Mouse (Mus musculus) layer of hippocampus, postnatal 25 days (tissue): Measurements from ENCODE around the gene Olfr747. TPM values are rescaled to one million over a fixed set of nuclear protein-coding genes. Genes with fewer than 3 reads are reported as not detected.
"Not testable (repeated sequence)": the region's sequence is repeated elsewhere in the genome, so short reads cannot be mapped to it uniquely, and the experiment has no call there.

ENCODE experiments used
- DNase-seq, 2 experiments: peaks; one replicate each; pipeline ENCODE4 v3.0.0; 2022; ENCODE audit warnings: mixed read lengths in 2 of 2, low spot score in 1 of 2; ENCODE audit errors: extremely low spot score in 1 of 2
- total RNA-seq, 2 experiments: library from RNA; stranded (reverse); gene quantifications; 2 replicates each; pipeline ENCODE4 v1.2.3; 2021

Olfr747 gene
- total RNA-seq: not detected

DNA sequence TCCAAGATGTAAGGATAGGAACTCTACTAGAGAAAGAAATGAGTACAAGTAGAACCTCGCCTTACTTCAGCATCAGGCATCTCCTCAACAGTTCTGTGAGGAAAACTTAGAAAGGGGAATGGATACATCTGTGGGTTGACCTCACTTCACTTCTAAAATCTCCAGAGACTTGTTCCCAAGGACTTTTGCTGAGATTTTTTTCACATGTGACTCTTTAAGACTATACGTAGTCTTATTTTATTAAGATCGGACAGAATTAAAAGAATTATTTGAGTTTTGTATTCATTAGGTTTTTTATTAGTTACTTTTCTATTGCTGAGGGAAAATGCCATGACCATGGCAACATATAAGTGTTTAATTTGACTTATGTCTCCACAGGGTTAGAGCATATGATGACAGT lies at the start of gene Olfr747:
TSS of gene Olfr747 (minus strand) at position 101 of the 400 bp plus-strand sequence.
- no peak for DNase-seq

DNA sequence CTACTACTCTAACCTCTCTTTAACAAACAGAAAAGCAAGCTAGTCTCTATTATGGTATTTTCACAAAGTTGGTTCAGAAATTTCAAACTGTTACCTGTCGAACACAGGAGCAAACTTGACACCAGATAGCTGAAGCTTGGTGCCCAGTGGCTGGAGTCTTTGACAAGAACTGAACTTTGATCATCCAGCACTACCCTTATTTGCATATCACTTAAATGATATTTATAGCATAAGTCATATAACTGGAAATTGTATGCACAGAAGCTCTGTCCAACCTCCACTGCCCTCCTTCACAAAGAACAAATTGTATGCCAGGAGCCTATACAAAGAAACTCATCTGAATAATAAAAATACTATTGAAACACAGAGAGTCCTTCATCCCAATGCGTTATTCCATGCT lies 48.6 kb upstream of the Olfr747 start:
- no peak for DNase-seq

DNA sequence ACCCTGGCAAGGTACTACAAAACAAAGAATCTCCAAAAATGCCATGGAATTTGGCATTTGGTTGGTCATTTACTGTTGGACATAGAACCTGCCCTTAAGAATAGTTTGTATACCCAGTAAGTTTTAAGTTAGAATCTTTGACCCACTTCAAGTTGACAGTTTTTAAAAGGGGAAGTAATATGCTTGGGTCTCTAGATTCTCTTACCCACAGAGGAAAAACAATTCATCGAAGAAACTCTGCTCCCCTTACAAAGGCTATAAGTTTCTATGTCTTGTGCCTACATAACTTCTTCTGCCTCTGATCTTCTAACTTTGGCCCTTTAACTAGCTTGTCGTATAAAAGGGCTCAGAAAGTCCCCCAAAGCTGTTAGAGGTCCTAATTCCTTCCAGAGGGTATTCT lies 47.3 kb upstream of the Olfr747 start:
- no peak for DNase-seq

DNA sequence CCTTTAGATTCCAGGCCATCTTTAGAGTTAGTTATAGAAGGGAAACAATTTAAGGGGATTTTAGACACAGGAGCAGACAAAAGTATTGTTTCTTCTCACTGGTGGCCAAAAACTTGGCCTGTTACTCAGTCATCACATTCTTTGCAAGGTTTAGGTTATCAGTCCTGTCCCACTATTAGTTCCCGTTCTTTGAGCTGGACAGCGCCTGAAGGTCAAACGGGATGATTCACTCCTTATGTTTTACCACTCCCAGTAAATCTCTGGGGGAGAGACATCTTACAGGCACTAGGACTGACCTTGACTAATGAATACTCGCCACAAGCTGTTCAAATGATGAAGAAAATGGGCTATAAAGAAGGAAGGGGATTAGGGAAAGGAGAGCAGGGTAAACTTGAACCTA lies 29.4 kb upstream of the Olfr747 start:
- DNase-seq: not testable (repeated sequence)

DNA sequence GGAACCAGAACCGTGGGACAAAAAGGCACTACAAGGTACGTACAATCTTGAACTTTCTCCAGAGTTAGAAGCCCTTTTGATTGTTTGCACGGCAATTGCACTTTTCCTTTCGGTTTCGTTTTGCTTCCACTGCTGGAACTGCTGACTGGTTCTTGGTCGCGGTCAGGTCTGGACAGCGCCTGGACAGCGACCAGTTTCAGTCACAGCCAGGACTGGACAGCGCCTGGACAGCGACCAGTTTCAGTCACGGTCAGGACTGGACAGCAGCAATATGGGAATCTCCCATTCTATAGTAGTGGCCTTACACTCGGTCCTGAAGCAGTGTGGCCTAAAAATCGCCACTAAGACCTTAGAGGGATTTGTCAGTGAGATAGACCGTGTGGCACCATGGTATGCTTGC lies 26.9 kb upstream of the Olfr747 start:
- not testable (repeated sequence) for DNase-seq

DNA sequence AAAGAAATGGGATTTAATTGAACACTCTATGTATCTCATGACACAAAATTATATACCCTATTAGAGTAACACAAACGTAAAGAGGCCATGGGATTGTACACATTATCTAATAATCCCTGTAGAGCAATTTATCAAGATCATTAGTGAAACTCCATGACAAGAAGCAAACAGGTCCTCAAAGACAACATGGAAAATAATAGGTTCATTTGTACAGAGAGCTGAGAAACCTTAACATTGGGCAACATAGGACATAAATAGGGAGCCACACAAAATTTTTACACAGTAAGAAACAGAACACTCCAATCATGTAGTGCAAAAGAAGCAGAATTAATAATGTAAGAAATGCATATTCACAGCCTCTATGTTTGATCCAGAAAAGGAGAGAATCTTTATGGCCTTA lies 14.1 kb upstream of the Olfr747 start, which contains the start of gene Olfr748:
TSS of gene Olfr748 (plus strand) at position 301 of the 400 bp plus-strand sequence.
- no peak for DNase-seq

DNA sequence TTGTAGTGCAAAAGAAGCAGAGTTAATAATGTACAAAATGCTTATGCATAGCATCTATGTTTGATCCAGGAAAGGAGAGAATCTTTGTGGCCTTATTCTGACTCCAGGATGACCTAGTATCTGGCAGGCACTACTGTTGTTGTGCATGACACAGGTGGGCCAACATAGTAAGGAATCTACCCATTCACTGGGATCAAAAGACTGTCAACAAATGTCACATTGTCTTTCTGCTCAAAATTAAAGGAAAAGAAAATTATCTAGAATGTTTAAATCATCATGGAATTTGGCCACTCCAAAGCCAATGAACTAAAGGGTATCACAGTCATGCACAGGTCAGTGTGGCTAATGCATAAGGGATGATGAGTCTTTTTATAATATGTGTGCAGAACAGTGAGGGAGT lies 46.2 kb downstream of the Olfr747 start, which contains the start of gene Olfr746:
TSS of gene Olfr746 (plus strand) at position 301 of the 400 bp plus-strand sequence.
- DNase-seq: no peak

DNA sequence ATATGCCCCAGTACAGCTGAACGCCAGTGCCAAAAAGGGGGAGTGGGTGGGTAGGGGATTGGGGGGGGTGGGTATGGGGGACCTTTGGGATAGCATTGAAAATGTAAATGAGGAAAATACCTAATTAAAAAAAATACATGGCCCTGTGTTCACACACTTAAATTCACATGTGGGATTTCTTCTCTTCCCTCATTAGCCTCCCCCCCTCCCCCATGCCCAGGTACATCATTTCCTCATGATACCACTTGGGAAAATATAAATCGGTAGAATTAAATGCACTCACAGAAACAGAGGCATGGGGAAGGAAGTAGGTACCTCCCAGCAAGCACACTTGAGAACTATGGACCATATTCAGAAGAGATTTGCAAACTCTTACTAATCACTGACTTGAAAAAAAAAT lies 53.9 kb downstream of the Olfr747 start, which contains the start of gene Olfr745:
TSS of gene Olfr745 (plus strand) at position 301 of the 400 bp plus-strand sequence.
- DNase-seq: no peak

Other genes starting within 250 kb of the Olfr747 start
- gene Olfr740, start 247.7 kb downstream of the Olfr747 start, total RNA-seq: not detected
- not detected for gene Olfr741, start 220.5 kb downstream of the Olfr747 start, total RNA-seq
- not detected for gene Olfr742, start 189.6 kb downstream of the Olfr747 start, total RNA-seq
- gene Olfr743, start 171.4 kb downstream of the Olfr747 start, total RNA-seq: not detected
- gene Olfr744, start 78.3 kb downstream of the Olfr747 start, total RNA-seq: not detected
- not detected for gene Olfr745, start 53.8 kb downstream of the Olfr747 start, total RNA-seq
- gene Olfr746, start 46.1 kb downstream of the Olfr747 start, total RNA-seq: not detected
- gene Olfr748, start 14.2 kb upstream of the Olfr747 start, total RNA-seq: not detected
- gene Olfr749, start 51.9 kb upstream of the Olfr747 start, total RNA-seq: not detected
- gene Ttc5, start 92.3 kb upstream of the Olfr747 start, total RNA-seq: 10 to 100 TPM; 62.2 to 71.8 TPM
- under 1 TPM in 1 of 2 experiments, not detected in 1; 0.69 TPM for gene Ccnb1ip1, start 114.5 kb upstream of the Olfr747 start, total RNA-seq
- gene Parp2, start 114.6 kb upstream of the Olfr747 start, total RNA-seq: 10 to 100 TPM; 26.3 to 29.0 TPM
- 1 to 10 TPM; 2.1 to 3.1 TPM for gene Tep1, start 177.4 kb upstream of the Olfr747 start, total RNA-seq
- gene Klhl33, start 204.3 kb upstream of the Olfr747 start, total RNA-seq: 1 to 10 TPM; 3.2 to 3.3 TPM
- 10 to 100 TPM; 34.6 to 37.0 TPM for gene Osgep, start 231.7 kb upstream of the Olfr747 start, total RNA-seq
- 10 to 100 TPM; 67.4 to 75.4 TPM for gene Apex1, start 231.8 kb upstream of the Olfr747 start, total RNA-seq
- gene Pip4p1, start 237.7 kb upstream of the Olfr747 start, total RNA-seq: 10 to 100 TPM; 85.3 to 88.8 TPM
- gene Pnp, start 237.9 kb upstream of the Olfr747 start, total RNA-seq: 10 to 100 TPM; 13.0 to 17.4 TPM